Mouse (Mus musculus): ENCODE measurements around the gene Mycbp2. TPM values are rescaled to one million over a fixed set of nuclear protein-coding genes. Genes with fewer than 3 reads are reported as not detected.

Mycbp2 gene
- total RNA-seq (2021) = 100 to 1,000 TPM; 162 to 172 TPM

GRCm38 (mm10) chr14:103346729-103347505 is at the start of gene Mycbp2:
TSS of gene Mycbp2 (minus strand) at chr14:103346814.
- peak; percentile 98 for DNase-seq

GRCm38 (mm10) chr14:103392391-103392790 is 45.8 kb upstream of the Mycbp2 start:
- no peak for DNase-seq

GRCm38 (mm10) chr14:103387431-103387830 is 40.8 kb upstream of the Mycbp2 start:
- no peak for DNase-seq

DNA sequence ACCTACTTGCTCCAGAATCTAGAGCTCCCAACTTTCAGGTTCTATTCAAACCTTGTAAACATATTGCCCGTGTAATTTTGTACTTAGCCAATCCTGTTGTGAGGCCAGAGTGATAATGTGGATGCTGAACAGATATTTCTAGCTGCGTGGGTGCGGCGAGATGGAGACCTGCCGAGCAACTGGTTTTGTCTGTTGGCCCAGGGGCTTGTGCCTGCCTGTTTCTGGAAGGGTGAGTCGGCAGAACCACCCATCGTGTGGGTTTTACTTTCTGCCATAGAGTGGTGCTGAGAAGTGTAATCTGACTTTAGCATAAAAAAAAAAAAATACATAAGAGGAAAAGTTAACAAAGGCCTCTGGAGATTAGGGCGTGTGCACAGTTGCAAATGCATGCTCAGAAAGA is 40.3 kb upstream of the Mycbp2 start:
- DNase-seq = peak; percentile 9 to 21

DNA sequence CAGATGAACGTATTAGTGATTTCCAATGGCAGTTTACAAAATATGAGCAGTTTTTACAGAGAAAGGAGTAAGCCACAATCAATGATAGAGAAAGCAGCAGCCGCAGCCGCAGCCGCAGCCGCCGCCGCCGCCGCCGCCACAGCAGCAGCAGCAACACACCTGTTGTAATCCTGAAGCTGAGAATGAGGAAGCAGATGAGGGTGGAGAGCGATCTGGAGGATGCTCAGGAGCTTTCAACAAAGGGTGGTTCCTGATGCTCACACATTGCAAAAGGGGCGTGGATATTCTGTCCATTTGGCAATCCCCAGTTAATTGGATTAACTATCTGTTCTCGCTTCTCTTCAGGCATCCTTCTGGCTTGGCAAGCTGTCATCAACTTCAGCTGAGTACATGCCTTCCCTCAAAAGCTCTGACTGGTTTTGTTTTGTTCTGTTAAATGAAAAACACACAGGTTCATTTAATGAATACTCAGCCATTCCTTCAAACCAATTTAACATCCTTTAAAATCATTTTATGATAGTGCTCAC is 38.5 kb upstream of the Mycbp2 start:
- DNase-seq = peak; percentile 9 to 24

DNA sequence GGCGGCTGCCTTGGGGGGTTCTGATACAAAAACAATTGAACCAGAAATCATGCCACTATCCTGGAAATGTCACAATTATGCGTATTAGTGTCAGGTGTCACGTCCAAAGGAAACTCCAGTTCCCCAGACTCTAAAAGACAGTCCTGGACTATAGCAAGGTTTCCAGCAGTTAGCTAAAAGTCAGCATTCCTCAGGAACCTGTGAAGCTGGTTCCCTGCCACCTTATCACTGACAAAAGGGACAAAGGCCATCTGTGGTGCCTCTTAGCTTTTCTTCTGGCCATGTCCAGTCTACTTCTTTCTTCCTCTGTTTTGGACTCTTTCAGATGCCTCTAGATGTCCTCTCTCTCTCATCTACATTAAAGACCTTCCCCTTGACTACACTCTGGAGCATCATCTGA is 32.1 kb upstream of the Mycbp2 start:
- DNase-seq = no peak

GRCm38 (mm10) chr14:103376765-103377164 is 30.2 kb upstream of the Mycbp2 start:
- DNase-seq = no peak

- no peak for DNase-seq
Measured at GRCm38 (mm10) chr14:103375523-103375922, 28.9 kb upstream of the Mycbp2 start.

GRCm38 (mm10) chr14:103363199-103363598 is 16.6 kb upstream of the Mycbp2 start:
- DNase-seq = no peak

DNA sequence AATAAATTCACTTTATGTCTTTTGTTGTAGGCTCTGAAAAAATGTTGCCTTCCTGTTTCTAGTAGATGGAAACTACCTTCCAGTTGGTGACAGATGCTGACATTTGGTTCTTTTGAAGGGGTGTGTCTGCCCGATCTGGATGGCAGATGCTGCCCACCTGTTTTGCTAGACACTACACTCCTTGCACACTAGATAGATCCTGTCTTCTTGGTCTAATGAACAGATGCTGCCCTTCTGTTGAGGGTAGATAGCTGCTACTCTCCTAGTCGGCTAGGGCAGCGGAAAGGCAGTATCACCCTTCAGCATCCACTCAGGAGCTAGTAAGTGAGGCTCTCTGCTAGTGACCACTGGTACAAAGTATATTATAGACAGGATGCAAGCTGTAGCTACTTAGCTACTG is 9.5 kb upstream of the Mycbp2 start:
- DNase-seq = no peak

- no peak for DNase-seq
Measured at GRCm38 (mm10) chr14:103354396-103355352, 8.1 kb upstream of the Mycbp2 start.

GRCm38 (mm10) chr14:103345858-103346728 is 521 bp downstream of the Mycbp2 start:
- DNase-seq = peak; percentile 21 to 43

DNA sequence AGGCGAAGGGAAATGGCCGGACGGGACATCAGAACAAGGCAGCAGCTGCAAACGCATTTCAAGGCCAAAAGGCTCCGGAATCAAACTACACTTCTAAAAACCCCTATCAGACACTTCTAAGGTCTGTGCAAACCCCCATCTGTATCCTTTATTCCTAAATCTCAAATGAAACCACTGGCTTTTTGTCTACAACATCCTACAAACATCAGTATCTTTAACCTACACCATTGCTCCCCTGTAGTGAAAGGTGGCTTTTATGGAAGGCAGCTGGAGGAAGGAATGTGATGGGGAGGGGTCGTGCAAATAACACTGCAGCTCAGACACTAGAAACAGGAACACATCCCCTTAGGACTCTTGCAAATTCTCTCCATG is 1.1 kb downstream of the Mycbp2 start:
- no peak for DNase-seq

GRCm38 (mm10) chr14:103345011-103345410 is 1.6 kb downstream of the Mycbp2 start:
- no peak for DNase-seq

DNA sequence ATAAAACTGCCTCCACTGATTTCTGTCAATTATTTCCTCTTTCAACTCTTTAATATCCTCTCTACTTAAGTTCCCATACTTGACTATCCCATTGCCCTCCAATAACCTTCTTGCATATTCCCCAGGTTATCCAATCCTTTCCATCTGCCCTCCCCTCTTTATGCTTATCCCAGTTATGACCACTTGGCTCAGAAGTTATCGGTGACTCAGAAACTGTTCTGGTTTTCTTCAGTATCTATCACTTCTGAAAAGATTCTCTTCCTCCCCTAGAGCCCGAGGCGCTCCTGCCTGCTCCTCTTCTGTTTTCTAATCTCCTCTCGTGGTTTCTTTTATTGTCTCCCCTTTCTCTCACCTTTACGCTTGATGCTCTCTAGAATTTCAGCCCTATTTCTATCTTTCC is 2.8 kb downstream of the Mycbp2 start:
- DNase-seq = no peak

- no peak for DNase-seq
Measured at GRCm38 (mm10) chr14:103341385-103342294, 5.0 kb downstream of the Mycbp2 start.

- DNase-seq = no peak
Measured at GRCm38 (mm10) chr14:103312926-103313325, 33.7 kb downstream of the Mycbp2 start.

- DNase-seq = no peak
Measured at GRCm38 (mm10) chr14:103296227-103296626, 50.4 kb downstream of the Mycbp2 start.

DNA sequence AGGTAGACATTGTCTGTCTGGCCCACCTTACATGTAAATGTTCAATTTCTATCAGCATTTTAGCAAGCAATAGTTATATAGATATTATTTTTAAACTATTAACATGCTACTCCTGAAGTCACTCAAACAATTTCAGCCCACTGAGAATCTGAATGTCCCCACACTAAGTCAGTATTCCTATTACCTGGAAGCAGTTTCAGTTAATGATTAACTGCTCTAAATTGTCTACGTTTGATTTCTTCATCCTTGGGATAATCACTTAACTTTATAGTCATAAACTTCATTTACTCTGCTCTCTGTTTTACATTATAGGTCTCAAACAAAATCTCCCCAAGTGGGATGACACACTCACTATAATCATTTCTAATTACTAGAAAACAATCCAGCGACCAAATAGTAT is 60.0 kb downstream of the Mycbp2 start:
- no peak for DNase-seq

DNA sequence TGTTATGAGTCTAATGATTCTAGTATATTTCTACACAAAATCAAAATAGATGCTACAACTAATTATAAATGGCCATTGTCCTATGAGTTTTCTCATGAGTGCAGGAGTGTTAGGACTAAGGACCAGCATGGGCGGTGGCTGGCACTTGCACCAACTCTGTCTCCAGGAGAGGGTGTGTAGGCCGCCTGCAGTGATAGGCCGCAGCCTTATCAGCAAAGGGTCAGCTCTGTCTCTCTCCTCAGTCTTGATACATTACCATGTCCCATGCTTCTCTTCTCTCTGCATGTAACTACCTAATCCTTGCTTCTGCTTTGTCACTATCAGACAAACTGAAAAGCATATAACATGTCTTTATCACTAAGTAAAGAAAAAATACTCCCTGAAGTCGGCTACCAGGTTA is 69.9 kb downstream of the Mycbp2 start:
- no peak for DNase-seq

- no peak for DNase-seq
Measured at GRCm38 (mm10) chr14:103260437-103260836, 86.2 kb downstream of the Mycbp2 start.
